Mouse (Mus musculus): ENCODE measurements around the gene Olfr1427. TPM values are rescaled to one million over a fixed set of nuclear protein-coding genes. Genes with fewer than 3 reads are reported as not detected.
A peak's percentile ranks its signal among the peaks of the same experiment; 100 is the strongest.
"Not testable (repeated sequence)": the region's sequence is repeated elsewhere in the genome, so short reads cannot be mapped to it uniquely, and the experiment has no call there.

The Olfr1427 gene
- polyA plus RNA-seq (2012; rRNA removed): not detected in 2 replicates

GRCm38 (mm10) chr19:12103234-12103633 lies at the start of gene Olfr1427:
Gene Olfr1427, minus strand, starts transcription at chr19:12103334.
- WGBS: 98% methylated on average over 2 of the region's 2 CpGs
- no peak for DNase-seq (ENCODE audit: low read depth, low spot score)

DNA sequence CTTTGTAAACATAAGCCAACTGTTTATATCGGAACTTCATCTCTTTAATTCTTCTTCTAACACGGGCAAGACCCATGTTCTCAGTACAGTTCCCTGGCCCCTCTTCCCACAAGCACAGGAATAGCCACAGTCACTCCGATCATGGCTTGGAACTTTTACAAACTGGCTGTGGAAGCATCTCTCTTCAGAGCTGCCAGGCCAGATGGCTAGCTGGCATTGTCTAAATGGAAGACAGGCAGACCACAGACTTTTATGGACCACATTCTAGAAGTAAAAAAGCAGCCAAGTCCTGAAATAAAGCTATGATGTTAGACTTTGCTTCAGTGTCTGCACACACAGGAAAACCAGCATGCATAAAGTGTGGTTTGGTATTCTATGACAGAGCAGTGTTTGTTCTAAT lies 42.3 kb upstream of the Olfr1427 start:
- 76% methylated on average over 3 of the region's 3 CpGs for WGBS

DNA sequence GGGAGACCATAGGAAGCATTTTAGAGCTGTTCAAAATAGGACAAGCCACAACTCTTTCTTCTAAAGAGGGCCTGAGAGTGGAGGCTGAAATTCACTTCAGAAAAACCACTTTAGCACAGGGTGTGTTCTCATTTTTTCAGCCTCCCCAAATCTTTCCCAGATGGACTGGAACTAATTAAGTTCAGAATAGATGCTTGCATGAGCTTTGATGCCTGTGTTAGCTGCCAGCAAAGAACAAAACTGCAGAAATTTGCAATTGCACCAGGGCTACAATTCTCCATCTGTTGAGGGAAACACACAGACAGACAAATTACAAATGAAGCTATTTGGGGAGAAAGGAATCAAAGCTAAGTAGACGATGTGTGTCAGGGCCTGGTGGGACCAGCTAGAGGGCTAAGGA lies 40.2 kb upstream of the Olfr1427 start:
- 86% methylated on average over 1 of the region's 1 CpGs for WGBS
- no peak for DNase-seq (ENCODE audit: low read depth, low spot score)

More for the DNA sequence above, 42.3 kb upstream of the Olfr1427 start:
- no peak for DNase-seq (ENCODE audit: low read depth, low spot score)

DNA sequence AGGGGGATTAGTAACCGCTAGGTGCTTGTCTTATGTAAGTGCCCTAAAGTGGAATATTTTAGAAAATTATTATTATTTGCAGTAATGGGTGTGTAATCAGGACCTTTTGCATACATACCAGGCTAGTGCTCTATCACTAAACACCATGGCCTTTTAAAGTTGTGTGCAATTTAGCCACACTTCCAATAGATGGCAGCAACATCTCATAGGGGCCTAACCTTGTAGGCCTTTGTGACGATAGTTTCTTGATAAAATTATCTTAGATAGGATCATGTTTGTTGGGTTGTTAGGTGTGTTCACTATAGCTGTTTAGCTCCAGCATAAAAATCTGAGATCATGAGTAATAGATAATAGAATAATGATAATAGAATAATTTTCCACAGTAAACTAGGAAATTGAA lies 31.2 kb upstream of the Olfr1427 start:
- 23% methylated on average over 2 of the region's 2 CpGs for WGBS

DNA sequence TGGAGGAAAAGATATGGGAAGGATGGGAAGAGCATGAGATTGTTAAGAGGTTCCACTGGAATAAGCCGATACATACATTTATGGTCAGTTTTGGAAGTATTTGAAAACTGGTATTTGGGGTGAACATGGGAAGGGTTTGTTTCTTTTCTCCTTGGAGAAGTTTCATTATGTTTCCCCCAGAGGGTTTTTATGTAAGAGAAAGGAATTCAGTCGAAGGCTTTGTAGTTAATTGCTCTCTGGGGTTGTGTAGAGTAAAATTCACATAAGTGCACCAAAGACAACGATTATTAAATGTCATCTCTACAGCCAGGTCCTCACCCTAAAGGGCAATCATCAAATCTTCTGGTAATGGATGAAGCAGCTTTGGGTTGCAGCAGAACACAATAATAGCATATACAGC lies 20.0 kb upstream of the Olfr1427 start, which contains the start of gene Olfr76:
Olfr76 (minus strand) TSS at position 101 of the 400 bp plus-strand sequence.
- 68% methylated on average over 3 of the region's 3 CpGs for WGBS
- no peak for DNase-seq (ENCODE audit: low read depth, low spot score)

More for the DNA sequence above, 31.2 kb upstream of the Olfr1427 start:
- peak; percentile 2 for DNase-seq (ENCODE audit: low read depth, low spot score)

GRCm38 (mm10) chr19:12116464-12116863 lies 13.3 kb upstream of the Olfr1427 start:
- WGBS: 89% methylated on average over 3 of the region's 3 CpGs
- no peak for DNase-seq (ENCODE audit: low read depth, low spot score)

DNA sequence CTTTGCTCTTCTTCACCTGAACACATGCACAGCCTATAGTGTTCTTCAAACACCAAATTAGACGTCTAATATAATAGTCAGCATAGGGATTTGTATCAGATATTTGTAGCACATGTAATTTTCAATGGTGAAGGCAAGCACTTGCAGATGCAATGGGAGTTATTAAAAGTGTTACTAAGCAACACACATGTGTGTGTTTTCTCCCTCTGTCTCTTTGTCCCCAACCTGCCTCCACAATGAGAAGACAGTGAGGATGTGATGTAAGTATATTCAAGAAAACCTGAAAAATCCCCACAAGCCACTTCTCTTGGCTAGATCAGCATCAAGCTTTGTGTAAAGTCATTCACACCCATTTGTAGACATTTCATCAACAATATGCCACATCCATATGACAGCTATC lies 12.7 kb upstream of the Olfr1427 start, which contains the start of gene Olfr1428:
Olfr1428 (minus strand) TSS at position 101 of the 400 bp plus-strand sequence.
- no peak for DNase-seq (ENCODE audit: low read depth, low spot score)
- 68% methylated on average over 1 of the region's 1 CpGs for WGBS

DNA sequence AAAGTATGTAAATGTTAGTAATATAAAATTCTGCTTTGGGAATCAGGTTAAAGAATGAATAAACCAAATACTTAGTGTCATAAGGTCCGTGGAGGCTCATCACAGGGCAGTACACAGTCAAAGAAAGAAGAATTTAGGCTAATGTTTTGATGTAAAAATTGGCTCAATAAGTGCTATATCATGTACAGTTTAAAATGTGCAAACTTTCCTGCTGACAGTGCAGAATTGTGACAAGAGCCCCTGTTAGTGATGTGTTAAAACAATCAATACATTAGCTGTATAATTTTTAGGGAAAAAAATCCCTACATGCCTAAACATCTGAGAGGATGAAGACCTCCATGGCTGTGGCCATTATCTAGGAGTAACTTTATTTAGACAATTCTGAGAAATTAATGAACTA lies 10.7 kb upstream of the Olfr1427 start:
- WGBS: 37% methylated on average over 1 of the region's 1 CpGs
- DNase-seq (ENCODE audit: low read depth, low spot score): no peak

DNA sequence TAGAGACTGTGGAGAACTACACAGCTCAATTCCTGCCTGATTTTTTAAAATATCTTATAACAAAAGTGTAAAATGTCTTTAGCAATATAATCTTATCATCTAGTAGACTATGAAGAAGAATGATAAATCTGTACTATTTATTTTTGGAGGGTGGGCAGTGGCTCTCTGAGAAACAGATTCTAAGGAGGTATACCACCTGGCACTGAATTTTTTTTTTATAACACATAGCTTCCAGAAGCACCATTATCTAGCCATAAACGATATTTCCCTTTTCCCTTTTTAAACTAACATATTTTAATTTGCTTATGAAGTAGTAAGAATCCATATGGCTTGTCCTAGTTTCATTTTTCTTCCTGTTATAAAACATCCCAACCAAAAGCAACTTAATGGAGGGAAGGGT lies 1.4 kb upstream of the Olfr1427 start:
- DNase-seq (ENCODE audit: low read depth, low spot score): no peak
- WGBS: 40% methylated on average over 1 of the region's 1 CpGs

- WGBS: 85% methylated on average over 1 of the region's 1 CpGs
- DNase-seq (ENCODE audit: low read depth, low spot score): no peak
Measured at GRCm38 (mm10) chr19:12091913-12092312, 11.2 kb downstream of the Olfr1427 start, which contains the start of gene Olfr1426. Gene Olfr1426, minus strand, starts transcription at chr19:12092013.

- WGBS: 79% methylated on average over 4 of the region's 4 CpGs
- not testable (repeated sequence) for DNase-seq (ENCODE audit: low read depth, low spot score)
Measured at GRCm38 (mm10) chr19:12077631-12078030, 25.5 kb downstream of the Olfr1427 start, which contains the start of gene Olfr1425. Gene Olfr1425, minus strand, starts transcription at chr19:12077731.

DNA sequence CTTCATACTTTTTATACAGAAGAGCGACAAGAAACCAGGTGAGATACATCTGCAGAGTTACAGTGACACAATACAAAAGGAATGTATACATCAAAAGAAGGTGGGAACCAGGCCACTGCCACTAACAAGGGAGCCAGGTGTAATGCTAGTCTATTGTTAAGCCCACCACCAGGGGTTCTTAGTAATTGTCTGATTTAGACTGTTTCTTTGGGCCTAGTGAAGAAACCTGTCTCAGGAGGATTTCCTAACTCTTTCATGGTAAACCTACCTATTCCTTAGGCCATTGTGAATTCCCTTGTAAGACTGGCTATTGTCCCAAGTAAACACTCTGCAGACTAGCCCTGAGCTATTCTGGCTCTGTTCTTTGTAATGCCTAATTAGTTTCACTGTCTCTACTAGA lies 33.6 kb downstream of the Olfr1427 start:
- 84% methylated on average over 1 of the region's 1 CpGs for WGBS
- DNase-seq (ENCODE audit: low read depth, low spot score): not testable (repeated sequence)

DNA sequence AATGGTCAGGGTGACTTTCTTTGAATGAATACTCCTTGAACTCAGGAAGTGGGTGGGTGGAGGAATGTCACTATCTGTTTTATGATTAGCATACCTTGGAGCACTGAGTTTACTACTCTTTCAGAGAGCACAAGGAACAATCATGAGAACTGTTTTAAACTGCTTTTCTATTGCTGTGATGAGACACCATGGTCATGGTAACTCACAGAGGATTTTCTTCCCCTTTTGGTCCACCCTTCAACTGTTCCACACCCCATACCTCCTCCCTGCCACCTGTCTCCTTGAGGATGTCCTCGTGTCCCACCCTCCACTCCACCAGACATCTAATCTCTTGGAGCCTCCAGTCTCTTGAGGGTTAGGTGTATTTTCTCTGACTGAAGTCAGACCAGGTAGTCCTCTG lies 35.3 kb downstream of the Olfr1427 start:
- WGBS: 44% methylated on average over 1 of the region's 1 CpGs

GRCm38 (mm10) chr19:12062582-12062981 lies 40.6 kb downstream of the Olfr1427 start, which contains the start of gene Olfr1424:
Gene Olfr1424, minus strand, starts transcription at chr19:12062682.
- 76% methylated on average over 1 of the region's 1 CpGs for WGBS
- not testable (repeated sequence) for DNase-seq (ENCODE audit: low read depth, low spot score)

More for the DNA sequence above, 35.3 kb downstream of the Olfr1427 start:
- DNase-seq (ENCODE audit: low read depth, low spot score): not testable (repeated sequence)

Other genes starting within 250 kb of the Olfr1427 start
- not detected in 2 replicates for gene Olfr1418, start 242.3 kb downstream of the Olfr1427 start, polyA plus RNA-seq (2012; rRNA removed)
- gene Olfr1419, start 228.2 kb downstream of the Olfr1427 start, polyA plus RNA-seq (2012; rRNA removed): not detected in 2 replicates
- gene Olfr1420, start 216.8 kb downstream of the Olfr1427 start, polyA plus RNA-seq (2012; rRNA removed): not detected in 2 replicates
- gene Patl1, start 190.9 kb downstream of the Olfr1427 start, polyA plus RNA-seq (2012; rRNA removed): 10.4 and 16.4 TPM in 2 replicates
- 22.0 and 29.3 TPM in 2 replicates for gene Osbp, start 137.4 kb downstream of the Olfr1427 start, polyA plus RNA-seq (2012; rRNA removed)
- not detected in 2 replicates for gene Olfr1423, start 62.0 kb downstream of the Olfr1427 start, polyA plus RNA-seq (2012; rRNA removed)
- gene Olfr1424, start 40.7 kb downstream of the Olfr1427 start, polyA plus RNA-seq (2012; rRNA removed): not detected in 2 replicates
- not detected in 2 replicates for gene Olfr1425, start 25.6 kb downstream of the Olfr1427 start, polyA plus RNA-seq (2012; rRNA removed)
- gene Olfr1426, start 11.3 kb downstream of the Olfr1427 start, polyA plus RNA-seq (2012; rRNA removed): not detected in 2 replicates
- not detected in 2 replicates for gene Olfr1428, start 12.6 kb upstream of the Olfr1427 start, polyA plus RNA-seq (2012; rRNA removed)
- not detected in 2 replicates for gene Olfr76, start 19.9 kb upstream of the Olfr1427 start, polyA plus RNA-seq (2012; rRNA removed)
- not detected in 2 replicates for gene Olfr1555-ps1, start 66.8 kb upstream of the Olfr1427 start, polyA plus RNA-seq (2012; rRNA removed)
- gene Olfr1431, start 97.3 kb upstream of the Olfr1427 start, polyA plus RNA-seq (2012; rRNA removed): not detected in 2 replicates
- not detected in 2 replicates for gene Olfr1432, start 129.3 kb upstream of the Olfr1427 start, polyA plus RNA-seq (2012; rRNA removed)
- gene Olfr262, start 138.3 kb upstream of the Olfr1427 start, polyA plus RNA-seq (2012; rRNA removed): not detected in 2 replicates
- not detected in 2 replicates for gene Olfr235, start 157.7 kb upstream of the Olfr1427 start, polyA plus RNA-seq (2012; rRNA removed)
- gene Olfr1434, start 176.5 kb upstream of the Olfr1427 start, polyA plus RNA-seq (2012; rRNA removed): not detected in 2 replicates
- gene Olfr1436, start 195.8 kb upstream of the Olfr1427 start, polyA plus RNA-seq (2012; rRNA removed): not detected in 2 replicates
- not detected in 2 replicates for gene Olfr1437, start 221.8 kb upstream of the Olfr1427 start, polyA plus RNA-seq (2012; rRNA removed)
- not detected in 2 replicates for gene Olfr1438-ps1, start 232.6 kb upstream of the Olfr1427 start, polyA plus RNA-seq (2012; rRNA removed)

Measured in large intestine, adult 2 months (tissue).